Mouse (Mus musculus) urinary bladder, adult 2 months (tissue): ENCODE data around the gene Pax8. TPM values are rescaled to one million over a fixed set of nuclear protein-coding genes. Genes with fewer than 3 reads are reported as not detected.

Experiments
- DNase-seq: peaks from one replicate; pipeline ENCODE4 v3.0.0; 2022; ENCODE audit warnings: low spot score
- polyA plus RNA-seq: library from polyadenylated mRNA; depleted of rRNA; stranded (reverse); fragments of >200 nt; gene quantifications from 2 replicates; pipeline ENCODE4 v1.2.3, GENCODE M21; 2012

Gene Pax8
- polyA plus RNA-seq, 1 experiment: not detected

DNA sequence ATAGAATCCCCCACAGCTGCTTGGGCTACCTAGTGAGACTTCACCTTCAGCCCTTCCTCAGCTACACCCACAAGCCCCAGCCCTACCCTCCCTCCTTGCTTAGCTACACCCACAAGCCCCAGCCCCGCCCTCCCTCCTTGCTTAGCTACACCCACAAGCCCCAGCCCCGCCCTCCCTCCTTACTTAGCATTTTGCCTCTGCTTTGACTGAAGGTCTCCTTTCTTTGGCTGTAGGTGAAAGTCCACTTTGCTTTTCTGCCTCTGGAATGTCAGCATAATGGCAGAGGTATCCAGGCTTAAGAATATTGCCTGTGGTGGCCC lies 14.6 kb downstream of the Pax8 start:
- DNase-seq: no peak

DNA sequence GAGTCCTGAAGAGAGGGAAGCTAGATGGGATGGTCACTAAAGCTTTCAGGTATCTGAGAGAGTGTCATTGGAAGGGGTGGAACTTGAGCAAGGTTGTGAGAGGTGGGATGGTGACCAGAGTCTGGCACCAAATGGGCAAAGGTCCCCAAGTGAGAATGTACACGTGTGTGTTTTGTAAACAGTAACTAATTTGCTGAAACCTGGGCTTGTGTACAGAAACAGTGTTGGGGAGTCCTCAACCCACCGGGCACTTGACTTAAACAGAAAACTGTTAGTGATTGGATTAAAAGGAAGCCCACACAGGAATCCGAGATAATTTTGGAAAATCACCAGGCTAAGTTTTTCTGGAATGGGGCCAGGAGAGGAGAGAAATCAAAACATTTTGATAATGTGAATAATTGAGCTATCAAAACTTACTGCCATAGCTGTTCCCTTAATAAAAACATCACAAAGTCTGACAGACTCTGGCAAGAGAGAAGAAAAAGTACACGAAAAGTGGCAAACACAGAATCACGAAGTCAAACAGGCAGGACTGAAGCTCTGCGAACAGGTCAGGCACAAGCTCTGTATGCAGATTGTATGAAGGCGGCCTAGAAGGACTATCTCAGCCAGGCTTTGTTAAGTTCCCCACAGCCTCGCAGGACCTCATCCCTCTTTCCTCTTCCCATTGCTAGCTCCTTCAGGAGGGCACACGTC lies 15.1 kb downstream of the Pax8 start:
- no peak for DNase-seq

DNA sequence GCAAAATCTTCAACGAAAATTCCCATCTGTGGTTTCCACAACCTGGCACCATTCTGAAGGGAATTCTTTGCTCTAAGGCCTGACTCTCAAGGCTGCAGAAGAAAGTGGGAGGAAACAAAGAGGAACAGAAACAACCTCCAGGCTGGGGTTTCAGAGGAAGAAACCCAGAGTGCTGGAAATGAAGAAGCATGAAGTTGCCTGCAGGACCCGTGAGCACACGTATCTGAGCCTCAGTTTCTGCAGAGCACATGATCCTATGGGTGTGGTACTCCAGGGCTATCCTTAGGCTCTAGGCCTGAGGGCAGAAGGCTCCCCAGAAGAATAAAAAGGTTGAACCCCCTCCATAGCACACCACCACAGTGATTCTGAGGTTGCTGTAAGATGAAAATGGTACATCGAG lies 18.6 kb downstream of the Pax8 start:
- no peak for DNase-seq

DNA sequence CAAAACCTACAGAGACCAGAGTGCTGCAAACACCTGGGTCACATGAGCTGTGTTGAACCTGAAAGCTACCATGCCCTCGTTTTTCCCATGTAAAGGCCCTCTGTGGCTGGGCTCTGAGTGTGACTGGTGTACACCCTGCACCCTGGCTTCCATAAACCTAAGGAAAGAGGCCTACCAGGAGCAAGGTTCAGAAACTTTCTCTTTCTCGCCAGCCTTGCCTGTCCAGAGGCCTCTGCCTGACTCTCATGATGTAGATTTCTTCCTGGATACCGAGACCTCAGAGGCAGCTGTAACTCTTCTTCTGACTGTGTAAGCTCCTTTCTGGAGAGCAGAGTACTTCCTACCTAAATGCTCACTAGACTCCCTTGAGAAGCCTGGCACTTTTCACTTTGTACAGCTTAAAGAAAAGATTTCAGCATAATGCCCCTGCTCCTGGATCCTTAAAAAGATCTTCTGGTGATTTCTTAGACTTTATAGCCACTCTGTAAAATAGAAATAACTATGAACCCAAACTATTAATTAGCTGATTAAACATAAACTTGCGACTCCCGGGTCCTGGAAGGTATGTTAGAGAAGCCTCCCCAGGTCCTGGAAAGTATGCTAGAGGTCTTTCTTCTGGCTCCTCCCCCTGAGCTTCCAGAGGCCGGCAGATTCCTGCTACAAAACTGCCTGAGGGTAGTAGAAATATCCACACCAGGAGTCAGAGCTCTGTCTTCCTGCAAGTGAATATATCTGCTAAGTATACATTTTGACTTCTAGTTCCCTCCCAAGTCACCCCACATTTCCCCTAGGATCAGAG lies 20.1 kb downstream of the Pax8 start:
- DNase-seq: no peak

DNA sequence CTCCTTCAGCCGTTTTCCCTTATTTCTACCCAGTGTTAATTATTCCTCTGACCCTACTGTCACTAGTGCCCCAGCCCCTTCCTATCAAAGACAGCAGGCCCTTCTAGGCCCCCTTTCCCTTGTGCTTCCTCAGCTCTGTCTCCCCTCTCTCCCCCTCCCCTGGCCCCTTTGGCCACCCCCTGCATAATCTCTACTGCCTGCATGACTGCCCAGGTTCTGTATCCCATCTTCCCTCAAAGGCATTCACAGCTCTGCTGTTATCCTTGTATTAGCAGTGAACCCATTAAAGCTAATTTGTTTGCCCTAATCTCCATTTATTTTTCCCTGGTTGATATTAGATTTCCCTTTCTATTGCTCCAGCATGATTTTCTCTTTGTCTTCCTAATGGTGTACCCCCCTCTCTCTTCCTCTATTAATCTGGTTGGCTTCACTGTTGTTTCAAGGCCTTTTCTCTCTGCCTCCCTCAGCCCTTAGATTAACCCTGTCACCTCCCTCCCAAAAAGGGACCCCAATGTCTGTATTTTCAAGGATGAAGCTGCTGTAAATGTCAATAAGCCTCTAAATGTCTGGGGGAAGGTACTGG lies 20.9 kb downstream of the Pax8 start:
- DNase-seq: no peak

DNA sequence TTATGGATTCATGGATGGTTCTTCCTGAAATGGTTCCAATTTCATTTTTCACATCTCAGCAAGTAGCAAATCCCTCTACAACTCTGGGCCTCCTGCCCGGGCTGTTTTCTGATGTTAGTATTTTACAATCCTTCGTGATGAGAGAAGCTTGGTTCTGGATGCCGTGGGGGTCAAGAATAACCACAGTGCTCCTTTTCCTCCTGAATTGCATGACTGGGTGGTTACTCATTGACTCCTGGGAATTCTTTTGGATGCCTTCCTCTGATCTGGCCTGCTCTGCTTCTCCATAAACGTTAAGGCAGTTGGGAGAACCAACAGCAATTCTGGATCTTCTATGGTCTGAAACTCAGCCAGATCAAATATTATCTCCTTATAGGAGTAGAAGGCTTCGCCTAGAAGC lies 22.2 kb downstream of the Pax8 start:
- DNase-seq: no peak

DNA sequence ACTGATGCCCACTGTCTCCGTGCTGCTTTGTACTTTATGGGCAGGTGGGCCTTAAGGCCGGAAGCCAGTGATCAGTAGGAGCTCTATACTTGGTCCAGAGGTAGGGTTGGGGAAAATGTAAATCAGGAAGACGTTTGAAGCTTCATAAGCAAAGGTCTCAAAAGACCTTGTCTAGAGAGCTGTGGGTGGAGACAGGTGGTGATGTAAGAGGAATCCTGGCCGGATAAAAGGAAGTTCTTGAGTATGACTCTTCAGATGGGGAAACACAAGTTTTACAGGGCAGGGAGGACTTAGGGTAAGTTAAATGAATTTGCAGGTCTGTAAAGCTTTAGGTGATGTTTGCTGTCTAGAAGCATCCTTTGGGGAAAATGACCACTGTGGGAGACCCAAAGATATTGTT lies 26.3 kb downstream of the Pax8 start:
- no peak for DNase-seq

DNA sequence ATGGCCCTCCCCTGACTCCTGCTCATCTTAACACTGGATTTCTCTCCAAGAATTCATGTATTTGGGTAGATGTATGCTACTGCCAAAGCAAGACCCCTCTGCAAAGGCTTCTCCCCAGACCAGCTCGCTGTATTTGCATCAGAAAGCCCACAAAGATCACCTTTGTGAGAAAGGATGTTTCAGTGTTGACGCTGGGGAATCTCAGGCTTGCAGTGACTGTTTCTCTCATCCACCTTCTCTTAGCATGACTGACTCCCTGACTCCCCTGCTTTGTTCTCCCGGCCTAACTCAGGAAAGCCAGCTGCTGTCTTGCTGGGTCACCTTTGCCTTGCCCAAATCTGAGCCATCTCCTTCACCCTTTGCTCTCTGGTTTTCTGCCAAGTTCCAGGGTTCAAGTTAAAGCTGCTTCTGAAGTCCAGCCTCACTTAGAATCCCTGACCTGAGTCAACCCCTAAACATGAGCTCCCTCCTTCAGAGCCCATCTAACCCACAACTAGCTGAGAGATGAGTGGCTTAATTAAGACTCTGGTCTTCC lies 32.1 kb downstream of the Pax8 start:
- DNase-seq: no peak

DNA sequence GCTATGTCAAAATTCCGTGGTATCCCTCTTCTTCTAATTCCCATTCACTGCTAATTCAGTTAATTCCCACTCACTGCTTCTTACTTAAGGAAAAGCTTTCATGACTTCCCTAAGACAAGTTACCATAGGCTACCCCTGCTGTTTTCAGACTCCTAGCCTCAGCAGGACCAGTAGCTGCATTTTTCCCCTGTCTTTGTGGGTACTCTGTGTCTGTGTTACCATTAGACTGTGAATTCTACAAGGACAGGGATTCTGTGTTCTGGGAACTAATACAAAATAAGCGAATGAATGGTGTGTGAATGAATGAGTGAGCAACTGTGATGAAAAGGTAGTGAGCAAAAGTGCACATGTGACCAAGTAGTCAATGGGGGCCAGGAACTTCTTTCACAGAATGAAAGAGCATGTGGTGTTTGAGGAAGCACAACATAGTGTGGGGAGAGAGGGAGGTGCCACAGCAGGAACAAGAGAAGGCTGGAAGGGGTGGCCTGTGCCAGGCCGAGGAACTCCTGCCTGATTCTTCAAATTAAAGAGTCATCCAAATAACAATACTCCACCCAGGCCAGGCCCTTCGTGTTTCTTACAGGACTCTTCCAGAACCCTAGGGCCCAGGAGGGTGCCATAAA lies 33.0 kb downstream of the Pax8 start:
- no peak for DNase-seq

DNA sequence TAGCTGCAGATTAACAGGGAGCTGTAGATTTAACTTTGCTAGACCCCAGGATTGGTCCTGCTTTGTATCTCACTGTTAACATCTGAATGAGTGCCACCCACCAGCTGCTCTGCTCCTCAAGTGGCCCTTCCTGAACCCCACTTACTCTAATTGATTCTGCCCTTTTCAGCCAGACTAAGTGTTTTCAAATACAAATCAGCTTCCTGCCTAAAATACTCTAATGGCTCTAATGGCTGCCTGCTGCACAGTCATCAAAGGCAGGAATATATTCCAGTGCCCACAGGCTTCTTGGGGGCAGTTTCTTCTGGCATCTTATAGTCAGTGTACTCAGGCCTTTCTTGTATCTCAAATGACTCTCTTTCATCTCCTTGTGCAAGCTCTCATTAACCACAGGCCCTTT lies 33.5 kb downstream of the Pax8 start:
- no peak for DNase-seq

DNA sequence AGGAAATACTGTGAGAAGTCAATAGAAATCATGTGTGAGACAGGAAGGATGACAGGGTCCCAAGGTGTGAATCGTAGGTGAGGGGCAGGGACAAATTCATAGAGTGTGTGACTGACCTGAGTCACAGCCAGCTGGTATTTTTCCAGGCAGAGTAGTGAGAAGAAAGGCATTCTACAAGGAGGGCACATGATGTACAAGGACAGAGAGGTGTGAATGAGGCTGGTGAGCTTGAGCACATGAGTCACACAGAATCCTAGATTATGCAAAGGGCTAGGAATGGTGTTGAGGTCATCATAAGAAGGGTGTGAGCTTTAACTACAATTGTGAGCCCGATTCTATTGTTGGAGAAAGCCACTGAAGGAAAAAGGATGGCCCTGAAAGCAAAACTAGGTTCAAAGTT lies 35.3 kb downstream of the Pax8 start:
- DNase-seq: no peak

DNA sequence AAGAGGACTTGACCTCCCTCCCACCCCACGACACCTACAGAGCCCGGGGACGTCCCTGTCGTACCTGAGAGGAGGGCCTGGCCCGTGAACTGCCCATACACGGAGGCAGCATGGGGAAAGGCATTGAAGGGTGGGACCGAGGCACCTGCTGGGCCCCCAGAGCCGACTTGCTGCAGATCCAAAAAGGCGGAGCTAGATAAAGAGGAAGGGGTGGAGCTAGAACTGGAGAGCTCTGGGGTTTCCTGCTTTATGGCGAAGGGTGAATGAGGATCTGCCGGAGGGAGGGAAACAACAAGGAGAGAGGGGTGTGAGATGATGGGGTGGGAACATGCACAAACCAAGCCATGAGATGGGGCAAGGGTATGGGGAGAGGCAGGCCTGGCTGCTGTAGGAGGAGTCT lies 39.7 kb downstream of the Pax8 start:
- DNase-seq: no peak

DNA sequence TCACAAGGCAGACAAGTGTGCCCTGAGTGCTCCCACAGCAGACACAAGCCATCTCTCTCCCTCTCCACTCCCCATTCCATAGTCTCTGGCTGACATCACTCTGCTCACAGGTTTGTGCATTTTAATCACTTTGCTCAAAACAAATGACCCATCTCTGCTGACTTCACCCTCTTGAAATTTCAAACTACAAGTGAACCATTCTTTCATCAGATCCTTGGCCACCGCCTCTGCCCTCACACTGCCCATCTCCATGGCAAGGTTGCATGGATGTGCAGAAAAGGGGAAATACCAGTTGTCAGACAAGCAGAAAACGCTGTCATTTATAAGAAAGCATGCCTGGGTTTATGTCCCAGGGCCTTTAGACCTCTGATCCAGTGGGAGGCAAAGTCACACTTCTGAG lies 40.7 kb downstream of the Pax8 start:
- DNase-seq: no peak

DNA sequence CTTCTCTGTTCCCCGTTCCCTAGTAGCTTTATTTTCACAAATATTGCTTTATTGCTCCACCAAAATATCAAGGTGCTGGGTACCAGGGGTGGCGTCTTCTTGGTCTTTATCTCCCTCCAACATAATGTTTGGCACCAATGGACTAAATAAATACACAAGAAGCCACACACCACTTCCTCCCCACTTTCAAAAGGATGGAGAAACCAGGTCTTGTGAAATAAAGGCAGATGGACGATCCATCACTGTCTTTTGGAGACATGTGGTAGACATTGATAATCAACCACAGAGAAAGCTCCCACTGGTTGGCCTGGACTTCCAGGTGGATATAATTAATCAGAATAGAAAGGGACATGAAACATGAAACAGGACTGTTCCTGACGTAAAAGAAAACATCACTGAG lies 45.6 kb downstream of the Pax8 start:
- DNase-seq: no peak

DNA sequence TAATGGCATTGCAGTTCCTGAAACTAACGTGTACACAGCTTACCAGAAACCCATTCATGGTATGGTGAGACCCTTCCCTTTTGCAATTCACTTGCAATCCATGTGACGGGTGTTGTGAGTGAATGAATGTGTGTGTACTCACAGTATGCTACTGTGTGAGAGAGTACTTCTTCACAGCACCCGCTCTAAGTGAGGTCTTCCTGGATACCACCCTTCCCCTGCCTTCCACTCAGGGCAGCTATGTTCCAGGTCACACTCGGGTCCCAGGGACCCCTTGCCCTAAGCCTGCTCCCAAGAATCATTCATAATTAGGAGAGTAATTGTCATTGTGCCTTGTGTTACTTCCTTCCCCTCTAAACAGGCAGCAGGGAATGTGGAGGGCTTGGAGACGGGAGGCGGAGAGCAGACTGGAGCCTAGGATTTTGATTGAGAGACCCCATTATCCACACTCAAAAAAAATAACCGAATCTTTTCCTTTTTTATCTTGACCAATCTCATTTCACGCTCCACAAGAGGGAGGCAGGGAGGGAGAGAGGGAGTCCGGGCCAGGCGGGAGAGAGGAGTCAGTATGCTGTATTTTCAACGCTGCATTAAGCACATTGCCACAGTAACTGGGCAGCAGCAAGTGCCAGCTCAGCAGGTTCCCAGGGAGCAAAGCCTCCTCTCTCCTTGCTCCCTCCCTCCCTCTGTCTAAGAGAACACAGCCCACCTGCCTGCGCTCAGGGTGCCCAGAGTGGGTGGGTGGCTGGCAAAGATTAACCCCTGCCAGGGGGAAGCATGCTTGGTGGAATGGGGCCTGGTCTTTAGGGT lies 47.3 kb downstream of the Pax8 start:
- no peak for DNase-seq

DNA sequence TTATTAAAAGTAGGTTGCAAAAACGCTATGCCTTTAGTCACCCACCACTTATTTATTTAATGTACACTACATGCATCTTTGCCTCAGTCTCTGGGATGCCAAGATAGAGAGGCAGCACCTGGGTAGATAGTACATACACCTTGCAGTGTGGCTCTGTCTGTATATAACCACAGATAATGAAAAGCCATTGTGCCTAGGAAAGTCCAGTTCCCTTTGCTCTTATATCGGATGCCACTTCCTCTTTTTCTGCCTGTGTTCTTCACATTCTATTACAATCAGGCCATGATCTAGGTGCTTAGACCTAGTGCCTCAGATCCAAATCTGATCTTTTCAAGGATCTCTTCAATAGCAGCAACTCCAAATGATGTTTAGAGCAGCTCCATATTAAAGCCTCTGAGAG lies 49.8 kb downstream of the Pax8 start:
- DNase-seq: no peak

DNA sequence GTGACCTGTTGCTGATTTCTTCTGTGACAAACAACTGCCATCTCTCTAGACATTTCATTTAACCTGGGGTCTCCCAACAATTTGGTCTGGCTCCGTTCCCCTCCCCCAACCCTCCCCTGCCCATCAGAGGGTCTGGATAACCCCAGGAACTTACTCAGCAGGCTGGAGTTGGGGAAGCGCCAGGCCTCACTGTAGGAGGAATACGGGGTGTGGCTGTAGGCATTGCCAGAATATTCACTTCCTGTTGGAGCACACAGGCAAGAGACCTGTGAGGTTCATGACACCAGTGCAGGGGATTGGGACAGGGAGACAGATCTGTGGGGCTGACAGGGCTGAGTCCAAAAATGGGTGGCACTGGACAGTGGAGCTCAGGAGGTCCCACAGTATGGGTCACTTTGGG lies 52.6 kb downstream of the Pax8 start:
- DNase-seq: no peak

DNA sequence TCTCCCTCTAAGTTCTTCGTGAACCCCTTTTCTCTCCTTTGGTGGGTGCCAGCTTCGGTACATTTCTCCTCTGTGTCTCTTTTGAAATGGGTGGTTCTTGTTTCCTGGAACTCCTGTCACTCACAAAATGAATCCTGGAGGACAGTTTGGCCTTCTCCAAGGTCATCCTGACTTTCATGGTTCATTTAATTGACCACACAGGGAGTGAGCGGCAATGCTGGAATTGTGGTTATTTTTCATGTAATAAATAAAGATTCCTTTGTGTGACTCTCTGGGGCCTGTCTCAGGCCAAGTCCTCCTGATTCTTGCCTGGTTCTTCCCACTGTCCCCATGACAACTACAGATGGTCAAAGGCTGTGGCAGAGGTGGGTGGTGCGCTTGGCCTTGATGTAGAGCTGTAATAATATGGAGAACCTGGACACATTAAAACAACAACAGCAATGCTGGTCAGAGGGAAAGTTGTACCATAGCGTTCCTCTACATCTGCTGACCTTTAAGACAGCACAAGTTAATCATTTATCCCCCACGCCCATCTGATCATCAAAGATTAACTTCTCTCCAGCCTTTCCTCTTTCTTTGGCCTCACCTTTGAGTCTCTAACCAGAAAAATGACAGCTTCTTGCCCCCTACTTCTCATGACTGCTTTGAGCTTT lies 54.1 kb downstream of the Pax8 start:
- no peak for DNase-seq

DNA sequence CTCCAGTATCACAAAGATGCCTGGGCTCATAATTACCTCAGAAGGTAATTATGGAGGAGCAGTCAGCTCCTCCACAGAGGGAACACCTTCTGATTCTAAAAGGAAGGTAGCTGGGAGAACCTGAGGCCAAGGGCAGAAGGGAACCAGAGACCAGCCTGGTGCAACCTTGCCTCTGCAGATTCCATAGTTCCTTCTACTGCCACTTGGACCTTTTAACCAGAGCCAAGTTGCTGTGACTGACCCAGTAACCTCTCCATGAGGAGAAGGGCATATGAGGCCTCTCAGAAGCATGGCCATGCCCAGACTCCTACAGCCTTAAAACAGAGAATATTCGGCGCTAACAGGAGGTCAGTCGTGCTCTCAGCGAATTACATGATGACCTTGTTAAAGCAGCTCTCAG lies 57.8 kb downstream of the Pax8 start:
- no peak for DNase-seq

DNA sequence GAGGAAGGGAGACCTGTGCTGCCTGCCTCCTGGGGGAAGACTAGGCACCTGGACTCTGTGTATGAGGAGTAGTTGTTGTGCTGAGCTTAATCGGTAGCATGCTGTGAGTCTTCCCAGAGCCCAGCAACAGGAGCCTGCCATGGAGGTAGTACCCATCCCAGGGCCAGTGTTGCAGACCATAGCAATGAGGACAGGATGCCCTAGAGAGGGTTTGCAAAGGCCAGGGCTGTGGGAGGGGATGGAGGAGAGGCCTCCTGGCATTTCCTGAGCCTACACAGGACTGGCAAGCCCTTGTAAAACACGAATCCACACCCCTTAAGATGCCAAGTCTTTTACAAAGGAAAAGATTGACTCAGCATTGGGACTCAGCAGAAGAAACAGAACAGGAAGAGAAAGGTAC lies 58.3 kb downstream of the Pax8 start:
- no peak for DNase-seq

DNA sequence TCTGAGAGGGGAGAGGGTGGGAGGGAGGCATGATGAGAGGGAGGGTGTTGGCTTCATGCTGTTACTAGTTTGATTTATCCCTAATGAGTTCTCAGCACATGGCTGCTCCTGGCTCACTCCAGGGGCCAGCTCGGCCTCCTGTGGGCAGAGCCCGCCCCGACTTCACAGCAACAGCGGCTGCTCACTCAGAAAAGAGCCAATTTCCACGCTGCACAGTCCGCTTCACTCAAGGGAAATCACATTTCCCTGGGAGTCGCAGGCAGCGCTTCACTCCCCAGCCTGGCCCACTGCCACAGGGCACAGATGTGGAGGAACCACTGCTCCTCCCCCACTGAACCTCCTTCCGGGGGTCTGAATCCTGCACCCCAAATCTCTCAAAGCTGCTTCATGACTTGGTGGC lies 58.7 kb downstream of the Pax8 start:
- DNase-seq: no peak
